Mouse (Mus musculus) midbrain, embryonic 12.5 days (tissue): ENCODE measurements around the gene Itgb2l. TPM values are rescaled to one million over a fixed set of nuclear protein-coding genes. Genes with fewer than 3 reads are reported as not detected.

Experiments
- ATAC-seq: fragments of 200-750 bp; cut with Nextera tagmentation; 2 replicates; pipeline ENCODE4 v1.8.0; 2017; ENCODE audit warnings: low read depth, moderate TSS enrichment, moderate library complexity; ENCODE audit not compliant: low FRiP score
- H3K27ac ChIP-seq: fragments of 300-500 bp; sonication (generic); replicated peaks from 2 replicates; pipeline ENCODE4 v1.5.1; 2016; ENCODE audit warnings: mild to moderate bottlenecking
- H3K27me3 ChIP-seq: fragments of 300-500 bp; sonication (generic); 2 replicates; pipeline ENCODE4 v1.6.1; 2016; ENCODE audit warnings: mild to moderate bottlenecking
- H3K36me3 ChIP-seq: fragments of 300-500 bp; sonication (generic); 2 replicates; pipeline ENCODE4 v1.6.1; 2016
- H3K4me1 ChIP-seq: fragments of 300-500 bp; sonication (generic); 2 replicates; pipeline ENCODE4 v1.6.1; 2016
- H3K4me2 ChIP-seq: fragments of 300-500 bp; sonication (generic); replicated peaks from 2 replicates; pipeline ENCODE4 v1.6.1; 2016; ENCODE audit warnings: mild to moderate bottlenecking, moderate library complexity
- H3K4me3 ChIP-seq: fragments of 300-500 bp; sonication (generic); 2 replicates; pipeline ENCODE4 v1.5.1; 2016; ENCODE audit warnings: mild to moderate bottlenecking
- H3K9ac ChIP-seq: fragments of 300-500 bp; sonication (generic); replicated peaks from 2 replicates; pipeline ENCODE4 v1.6.1; 2016; ENCODE audit warnings: mild to moderate bottlenecking, moderate library complexity
- H3K9me3 ChIP-seq: fragments of 300-500 bp; sonication (generic); 2 replicates; pipeline ENCODE4 v1.6.1; 2016; ENCODE audit warnings: mild to moderate bottlenecking
- WGBS: fragments of 180-500 bp; shearing (Covaris S2); methylation state at CpG from one replicate; pipeline ENCODE4 v1.1.7; 2016; 5-methylcytosine and 5-hydroxymethylcytosine counted together
- polyA plus RNA-seq: library from polyadenylated mRNA; unstranded; fragments of >200 nt; fragmentation: Nextera tagmentation; extraction: Ambion mirVana; gene quantifications from 2 replicates; pipeline ENCODE4 v1.2.1, GENCODE M21; 2016

The Itgb2l gene
- polyA plus RNA-seq = not detected in 2 replicates

DNA sequence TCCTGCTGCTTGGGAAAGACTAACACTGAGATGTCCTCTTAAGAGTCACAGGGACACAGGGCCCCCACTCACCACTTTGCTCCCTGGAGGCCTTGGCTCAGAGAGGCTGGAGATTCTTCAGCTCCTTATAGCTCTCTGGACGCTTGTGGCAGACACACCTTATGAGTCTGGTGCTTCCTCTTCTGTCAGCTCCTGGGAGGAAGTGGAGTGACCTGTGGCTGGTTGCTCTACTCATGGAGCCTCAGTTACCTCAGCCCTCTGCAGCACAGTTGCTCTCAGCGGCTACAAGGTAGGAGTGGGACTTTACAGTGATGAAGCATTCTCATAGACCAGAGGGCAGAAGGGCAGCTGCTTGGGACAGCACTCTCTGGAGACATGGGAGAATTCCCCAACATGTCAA is at the start of gene Itgb2l:
Itgb2l (minus strand) TSS at position 152 of the 400 bp plus-strand sequence.
- Histone ChIP-seq H3K9ac (no peak within 1 kb of the TSS), H3K27ac (no peak within 1 kb of the TSS), H3K4me3 (no peak within 1 kb of the TSS), H3K4me1 (no peaks in the 10 kb centered on the region), H3K27me3 (no peaks in the 10 kb centered on the region), H3K4me2 (no peak within 1 kb of the TSS), H3K9me3 (no peaks in the 10 kb centered on the region), H3K36me3 (no peaks in the 10 kb centered on the region)
- no peak for ATAC-seq
- WGBS = 86% methylated on average over 2 of the region's 2 CpGs

DNA sequence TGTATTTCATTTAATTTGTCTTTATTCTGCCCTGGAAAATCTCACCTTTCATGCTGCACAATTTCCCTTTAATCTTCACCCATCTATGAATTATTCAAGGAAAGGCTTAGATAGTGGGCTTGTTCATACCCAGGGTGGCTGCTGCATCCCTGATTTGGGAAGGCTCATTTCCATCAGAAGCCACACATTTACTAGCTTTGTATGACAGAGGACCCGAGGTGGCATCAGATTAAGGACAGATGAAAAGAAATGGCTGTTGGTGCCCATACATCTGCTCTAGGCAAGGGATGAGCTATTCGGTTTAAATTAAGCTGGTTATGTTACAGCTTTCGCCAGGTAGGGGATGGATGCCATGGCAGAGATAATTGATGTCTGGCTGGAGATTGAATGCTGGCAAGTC is 48.1 kb upstream of the Itgb2l start:
- Histone ChIP-seq H3K36me3 (no peaks in the 10 kb centered on the region), H3K27me3 (no peaks in the 10 kb centered on the region), H3K4me1 (no peaks in the 10 kb centered on the region), H3K9me3 (no peaks in the 10 kb centered on the region), H3K9ac (no peak overlapping the region), H3K4me3 (no peak overlapping the region), H3K4me2 (no peak overlapping the region), H3K27ac (0 out of 2 replicates have a peak overlapping the region, but pooled peaks have one; percentile 0)
- no peak for ATAC-seq
- WGBS = 54% methylated on average over 3 of the region's 3 CpGs

DNA sequence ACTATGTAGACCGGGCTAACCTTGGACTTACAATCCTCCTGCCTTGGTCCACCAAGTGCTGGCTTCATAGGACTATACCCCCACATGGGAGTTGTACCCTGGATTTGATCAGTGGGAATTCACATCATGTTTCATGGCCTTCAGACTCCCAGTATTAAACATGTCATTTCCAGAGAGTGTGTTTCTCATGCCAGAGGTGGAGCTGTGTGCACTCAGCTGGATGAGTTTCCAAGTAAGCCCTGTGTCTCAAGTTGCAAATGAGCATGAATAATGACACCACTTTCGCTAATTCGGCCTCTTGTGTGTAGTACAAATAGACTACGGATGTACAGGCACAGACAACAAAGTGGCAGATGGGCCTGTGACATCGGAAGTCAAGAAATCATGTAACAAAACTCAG is 44.6 kb upstream of the Itgb2l start:
- H3K9me3 ChIP-seq = no peaks in the 10 kb centered on the region
- ATAC-seq = no peak
- no peaks in the 10 kb centered on the region for H3K4me1 ChIP-seq
- no peak overlapping the region for H3K4me3 ChIP-seq
- no peak overlapping the region for H3K9ac ChIP-seq
- no peaks in the 10 kb centered on the region for H3K27me3 ChIP-seq
- no peaks in the 10 kb centered on the region for H3K36me3 ChIP-seq
- H3K27ac ChIP-seq = no peak overlapping the region
- no peak overlapping the region for H3K4me2 ChIP-seq
- WGBS = 82% methylated on average over 5 of the region's 5 CpGs

DNA sequence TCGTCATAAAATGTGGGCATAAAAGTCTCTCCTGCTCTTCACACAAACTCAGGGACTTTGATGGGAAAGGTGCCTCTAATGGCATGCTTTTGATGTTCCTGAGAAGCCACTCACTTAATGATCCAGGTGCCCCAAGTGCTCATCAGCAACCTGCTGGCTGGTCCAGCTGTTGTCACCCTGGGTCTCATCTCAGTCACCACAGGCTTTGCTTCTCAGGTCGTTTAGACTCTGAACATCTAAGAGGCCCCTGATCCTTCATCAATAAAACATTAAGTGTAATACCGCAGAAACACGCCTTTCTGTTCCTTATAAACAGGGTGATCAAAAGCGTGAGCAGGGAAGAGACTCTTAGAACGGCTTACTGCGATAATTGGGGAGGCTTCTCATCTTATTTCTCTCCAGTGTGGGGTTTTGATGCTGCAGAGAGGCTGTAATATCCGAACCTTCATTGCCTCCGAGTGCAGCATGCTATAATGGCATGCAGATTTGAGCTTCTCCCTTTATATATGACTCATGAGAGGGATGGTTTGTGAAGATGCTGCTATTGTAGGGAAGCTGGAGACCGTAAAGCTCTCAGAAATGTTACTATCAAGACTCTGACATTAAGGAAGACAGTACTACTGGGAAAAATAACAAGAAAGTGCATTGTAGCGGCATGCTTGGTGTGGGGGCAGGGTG is 43.7 kb upstream of the Itgb2l start:
- no peak overlapping the region for H3K9ac ChIP-seq
- H3K27me3 ChIP-seq = no peaks in the 10 kb centered on the region
- no peaks in the 10 kb centered on the region for H3K4me1 ChIP-seq
- no peak overlapping the region for H3K27ac ChIP-seq
- H3K36me3 ChIP-seq = no peaks in the 10 kb centered on the region
- no peak for ATAC-seq
- no peaks in the 10 kb centered on the region for H3K9me3 ChIP-seq
- no peak overlapping the region for H3K4me3 ChIP-seq
- WGBS = 71% methylated on average over 11 of the region's 11 CpGs
- H3K4me2 ChIP-seq = no peak overlapping the region

DNA sequence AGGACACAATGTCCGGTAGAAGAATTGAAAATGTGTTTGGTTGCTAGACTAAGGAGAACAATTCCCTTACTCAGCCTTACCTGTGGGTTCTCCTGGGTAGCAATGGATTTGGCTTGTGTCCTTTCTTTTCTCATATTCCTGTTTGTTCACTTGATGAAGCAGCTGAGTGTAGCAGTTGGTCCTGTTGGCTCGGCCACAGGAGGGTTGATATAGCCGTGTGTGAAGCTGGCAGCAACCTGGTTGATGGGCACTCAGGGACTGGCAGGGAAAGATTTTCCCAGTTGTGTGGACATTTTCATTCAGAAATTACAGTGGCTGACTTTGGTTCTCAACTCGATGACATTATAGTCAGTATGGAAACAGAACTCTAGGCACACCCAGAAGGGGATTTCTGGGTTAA is 38.4 kb upstream of the Itgb2l start:
- Histone ChIP-seq H3K4me2 (no peak overlapping the region), H3K27me3 (no peaks in the 10 kb centered on the region), H3K4me1 (no peaks in the 10 kb centered on the region), H3K9ac (no peak overlapping the region), H3K9me3 (no peaks in the 10 kb centered on the region), H3K4me3 (no peak overlapping the region), H3K27ac (no peak overlapping the region), H3K36me3 (no peaks in the 10 kb centered on the region)
- no peak for ATAC-seq
- WGBS = 95% methylated on average over 4 of the region's 4 CpGs

DNA sequence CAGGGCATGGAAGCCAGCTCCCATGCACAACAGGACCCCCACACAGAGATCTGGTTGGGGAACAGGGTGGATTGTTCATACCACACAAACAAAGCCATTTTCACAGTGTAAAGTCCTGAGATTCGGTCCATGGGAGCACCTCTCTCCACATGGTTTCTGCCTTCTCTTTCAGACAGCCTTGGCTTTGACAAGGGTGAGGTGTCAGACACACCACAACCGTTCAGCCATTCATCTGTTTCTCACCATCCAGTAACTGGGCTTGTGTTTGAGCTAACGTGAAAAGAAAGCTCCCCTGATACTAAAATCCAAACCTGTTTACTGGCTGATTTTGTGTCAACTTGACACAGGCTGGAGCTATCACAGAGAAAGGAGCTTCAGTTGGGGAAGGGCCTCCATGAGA is 30.8 kb upstream of the Itgb2l start:
- Histone ChIP-seq H3K27ac (no peak overlapping the region), H3K36me3 (no peaks in the 10 kb centered on the region), H3K9me3 (no peaks in the 10 kb centered on the region), H3K27me3 (no peaks in the 10 kb centered on the region; the same call in 1 of the 2 replicates), H3K9ac (no peak overlapping the region), H3K4me2 (no peak overlapping the region), H3K4me1 (peaks cover 5% of the 10 kb centered on the region; the same call in 1 of the 2 replicates), H3K4me3 (no peak overlapping the region)
- no peak for ATAC-seq
- 80% methylated on average over 3 of the region's 3 CpGs for WGBS

DNA sequence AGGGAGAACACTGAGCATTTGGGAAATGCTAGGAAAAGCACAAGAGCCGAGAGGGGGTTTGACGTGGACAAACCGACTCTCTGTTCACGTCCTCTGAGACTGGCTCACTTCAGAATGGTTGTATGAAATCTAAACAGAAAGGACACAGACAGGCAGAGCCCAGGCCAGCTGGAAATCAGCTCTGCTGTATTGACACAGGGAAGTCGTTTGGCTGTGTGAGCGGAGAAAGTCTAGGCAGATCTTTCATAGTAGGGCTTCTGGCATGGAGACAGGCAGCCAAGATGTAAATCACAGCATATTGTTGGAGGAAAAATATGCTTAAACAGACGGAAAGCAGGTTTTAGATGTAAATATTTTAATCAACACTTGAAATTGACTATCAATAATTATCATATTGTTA is 29.4 kb upstream of the Itgb2l start:
- 56% methylated on average over 7 of the region's 7 CpGs for WGBS
- Histone ChIP-seq H3K9ac (no peak overlapping the region), H3K27me3 (peaks cover 3% of the 10 kb centered on the region; the same call in 1 of the 2 replicates), H3K27ac (no peak overlapping the region), H3K4me3 (no peak overlapping the region), H3K9me3 (no peaks in the 10 kb centered on the region), H3K36me3 (no peaks in the 10 kb centered on the region), H3K4me1 (peaks cover 5% of the 10 kb centered on the region; the same call in 1 of the 2 replicates), H3K4me2 (no peak overlapping the region)
- ATAC-seq = no peak

DNA sequence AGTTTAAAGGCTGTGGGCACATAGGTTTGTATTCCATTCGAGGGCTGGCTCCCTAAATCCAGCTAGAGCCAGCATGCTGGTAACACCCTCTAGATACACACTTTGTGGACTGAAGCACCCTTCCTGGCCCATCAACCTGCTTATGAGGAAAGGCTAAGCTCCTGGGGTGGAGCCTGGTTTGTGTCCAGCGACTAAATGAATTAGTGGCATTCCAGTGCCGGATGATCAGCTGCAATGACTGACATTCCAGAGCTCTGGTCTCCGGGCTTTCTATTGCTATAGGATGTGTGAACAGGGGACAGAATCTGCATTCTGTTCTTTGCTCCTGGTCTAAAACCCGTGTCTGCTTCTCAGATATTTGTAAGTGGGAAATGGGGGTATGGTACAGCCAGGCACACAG is 28.9 kb upstream of the Itgb2l start:
- Histone ChIP-seq H3K9ac (no peak overlapping the region), H3K27me3 (peaks cover 3% of the 10 kb centered on the region; the same call in 1 of the 2 replicates), H3K4me3 (no peak overlapping the region), H3K9me3 (no peaks in the 10 kb centered on the region), H3K4me2 (no peak overlapping the region), H3K4me1 (peaks cover 5% of the 10 kb centered on the region; the same call in 1 of the 2 replicates), H3K27ac (no peak overlapping the region), H3K36me3 (no peaks in the 10 kb centered on the region)
- 28% methylated on average over 5 of the region's 5 CpGs for WGBS
- no peak for ATAC-seq

DNA sequence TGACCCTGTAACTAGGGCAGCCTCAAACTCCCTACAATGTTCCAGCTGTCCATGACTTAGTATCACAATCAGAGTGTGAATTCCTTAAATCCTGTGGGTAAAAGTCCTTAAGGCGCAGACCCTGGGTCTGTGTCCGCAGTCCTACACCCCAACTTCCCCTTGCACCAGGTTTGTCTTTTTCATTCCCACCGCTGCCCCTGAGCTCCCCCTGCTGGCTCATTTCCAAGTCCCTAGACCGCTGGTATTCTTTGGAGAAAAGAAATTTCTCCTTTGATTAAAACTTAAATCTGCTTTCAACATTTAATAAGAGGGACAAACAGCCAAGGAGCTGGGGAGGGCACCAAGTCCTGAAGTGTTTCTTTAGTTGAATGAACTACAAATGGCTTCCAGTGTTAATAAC is 26.2 kb upstream of the Itgb2l start:
- no peak for ATAC-seq
- H3K4me2 ChIP-seq = no peak overlapping the region
- peaks cover 5% of the 10 kb centered on the region; the same call in 1 of the 2 replicates for H3K4me1 ChIP-seq
- H3K27ac ChIP-seq = no peak overlapping the region
- no peak overlapping the region for H3K9ac ChIP-seq
- no peak overlapping the region for H3K4me3 ChIP-seq
- WGBS = 55% methylated on average over 4 of the region's 4 CpGs
- no peaks in the 10 kb centered on the region for H3K36me3 ChIP-seq
- H3K27me3 ChIP-seq = peaks cover 3% of the 10 kb centered on the region; the same call in 1 of the 2 replicates
- H3K9me3 ChIP-seq = no peaks in the 10 kb centered on the region

DNA sequence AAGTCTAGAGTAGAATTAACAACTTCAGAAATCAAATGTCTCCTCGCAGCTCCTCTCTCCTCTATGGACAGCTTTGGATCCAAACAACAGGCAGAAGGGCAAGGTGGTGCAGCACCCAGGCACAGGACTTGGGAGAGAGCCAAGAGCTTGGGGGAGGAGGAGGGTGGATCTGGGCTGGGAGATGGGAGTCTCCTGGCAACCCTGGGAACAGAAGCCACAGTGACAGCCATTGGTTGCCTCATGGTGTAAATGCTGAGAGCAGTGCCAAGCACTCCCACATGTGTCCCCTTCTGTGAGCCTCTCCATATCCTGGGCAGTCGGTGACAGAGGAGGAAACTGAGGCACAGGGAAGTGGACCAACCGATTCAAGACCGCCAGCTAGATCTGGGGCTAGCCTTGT is 25.3 kb upstream of the Itgb2l start:
- Histone ChIP-seq H3K4me1 (peaks cover 5% of the 10 kb centered on the region; the same call in 1 of the 2 replicates), H3K4me2 (no peak overlapping the region), H3K27ac (no peak overlapping the region), H3K9me3 (no peaks in the 10 kb centered on the region), H3K27me3 (peaks cover 3% of the 10 kb centered on the region; the same call in 1 of the 2 replicates), H3K9ac (no peak overlapping the region), H3K36me3 (no peaks in the 10 kb centered on the region), H3K4me3 (no peak overlapping the region)
- 85% methylated on average over 4 of the region's 4 CpGs for WGBS
- peak; percentile 47; the same call in 1 of the 2 replicates for ATAC-seq

DNA sequence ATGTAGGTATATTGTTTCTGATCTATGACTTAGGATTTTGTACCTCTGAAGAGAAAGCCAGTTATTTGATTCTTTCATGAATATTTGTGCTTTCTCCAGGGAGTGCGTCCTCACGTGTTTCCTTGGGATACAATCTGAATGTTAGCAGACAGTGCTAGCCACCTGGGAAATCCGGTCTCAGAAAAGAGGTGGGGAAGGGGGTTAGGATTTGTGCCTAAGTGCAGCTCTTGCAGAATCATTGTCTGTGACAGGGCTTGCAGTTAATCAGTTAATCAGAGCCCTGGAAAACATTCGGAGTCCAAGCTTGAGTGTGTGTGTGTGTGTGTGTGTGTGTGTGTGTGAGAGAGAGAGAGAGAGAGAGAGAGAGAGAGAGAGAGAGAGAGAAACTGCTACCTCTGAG is 24.6 kb upstream of the Itgb2l start:
- Histone ChIP-seq H3K36me3 (no peaks in the 10 kb centered on the region), H3K9me3 (no peaks in the 10 kb centered on the region), H3K9ac (no peak overlapping the region), H3K27ac (no peak overlapping the region), H3K4me2 (no peak overlapping the region), H3K4me3 (no peak overlapping the region), H3K27me3 (peaks cover 3% of the 10 kb centered on the region; the same call in 1 of the 2 replicates), H3K4me1 (peaks cover 5% of the 10 kb centered on the region; the same call in 1 of the 2 replicates)
- ATAC-seq = no peak
- 68% methylated on average over 4 of the region's 4 CpGs for WGBS

DNA sequence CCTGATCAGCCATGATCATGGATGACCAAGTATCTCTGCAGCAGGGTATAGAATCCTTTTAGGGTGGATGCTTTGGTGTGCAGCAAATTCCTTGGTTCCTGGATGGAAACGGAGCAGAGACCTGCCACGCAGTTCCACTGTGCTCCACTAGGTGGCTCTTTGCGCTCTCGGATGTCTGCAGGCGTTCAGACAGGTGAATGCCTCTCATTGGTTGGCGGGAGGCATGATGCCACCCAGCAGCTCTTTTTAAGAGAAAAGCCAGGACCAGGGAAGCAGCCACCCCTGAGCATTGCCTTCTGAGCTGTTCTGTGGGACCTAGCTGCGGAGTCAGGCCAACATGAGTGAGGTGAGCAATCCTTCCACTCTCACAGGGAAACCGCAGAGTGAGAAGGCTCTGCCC is 24.0 kb upstream of the Itgb2l start, which contains the start of gene Pcp4:
Pcp4 (plus strand) TSS at position 162 of the 400 bp plus-strand sequence.
- H3K4me1 ChIP-seq = peaks cover 5% of the 10 kb centered on the region; the same call in 1 of the 2 replicates
- H3K27ac ChIP-seq = no peak within 1 kb of the TSS
- H3K27me3 ChIP-seq = peaks cover 3% of the 10 kb centered on the region; the same call in 1 of the 2 replicates
- H3K4me3 ChIP-seq = no peak within 1 kb of the TSS
- no peaks in the 10 kb centered on the region for H3K9me3 ChIP-seq
- H3K9ac ChIP-seq = no peak within 1 kb of the TSS
- WGBS = 13% methylated on average over 8 of the region's 8 CpGs
- H3K4me2 ChIP-seq = 0 out of 2 replicates have a peak within 1 kb of the TSS, but pooled peaks have one; percentile 12
- peak; percentile 54; the same call in 1 of the 2 replicates for ATAC-seq
- H3K36me3 ChIP-seq = no peaks in the 10 kb centered on the region
